Mouse (Mus musculus) skeletal muscle tissue, adult 2 months (tissue): ENCODE measurements around the gene Fubp1.
"Not testable (repeated sequence)": the region's sequence is repeated elsewhere in the genome, so short reads cannot be mapped to it uniquely, and the experiment has no call there.

Experiments
- DNase-seq: peaks from one replicate; pipeline ENCODE4 v3.0.0-alpha.2; 2012; ENCODE audit warnings: low read depth, low spot score

Gene Fubp1

GRCm38 (mm10) chr3:152193177-152193576, 17.0 kb upstream of the Fubp1 start:
- no peak for DNase-seq

DNA sequence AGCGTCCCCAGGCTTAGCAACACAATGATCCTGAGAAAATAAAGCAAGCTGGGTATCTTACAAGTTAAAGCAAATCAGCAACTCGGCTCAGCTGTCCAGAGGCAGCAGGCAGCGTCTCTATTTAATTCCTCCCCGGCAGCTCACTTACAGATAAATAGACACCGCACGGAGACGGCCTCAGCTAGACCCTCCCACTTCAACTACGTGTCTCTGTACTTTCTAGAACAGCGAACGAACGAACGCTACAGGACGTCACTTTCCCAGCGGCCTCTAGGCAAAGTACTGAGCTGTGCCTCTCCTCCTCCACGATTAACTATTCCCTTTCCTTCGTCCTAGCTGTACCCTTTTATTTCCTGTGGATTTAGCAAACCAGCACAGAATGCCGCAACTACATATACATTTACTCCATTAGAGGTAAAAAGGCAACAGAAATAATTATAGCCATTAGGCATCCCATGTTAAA, 16.6 kb upstream of the Fubp1 start:
- DNase-seq = peak; percentile 96

DNA sequence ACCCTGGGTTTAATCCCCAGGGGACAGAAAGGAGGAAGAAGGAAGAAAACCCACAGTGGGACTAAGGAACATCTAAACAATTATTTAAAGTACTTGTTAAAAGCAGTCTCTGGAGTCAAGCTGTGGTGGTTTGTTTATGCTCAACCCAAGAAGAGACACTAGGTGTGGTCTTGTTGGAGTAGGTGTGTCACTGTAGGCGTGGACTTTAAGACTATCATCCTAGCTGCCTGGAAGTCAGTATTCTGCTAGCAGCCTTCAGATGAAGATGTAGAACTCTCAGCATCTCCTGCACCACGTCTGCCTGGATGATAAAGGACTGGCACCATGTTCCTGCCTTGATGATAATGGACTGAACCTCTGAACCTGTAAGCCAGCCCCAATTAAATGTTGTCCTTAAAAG, 13.0 kb upstream of the Fubp1 start:
- not testable (repeated sequence) for DNase-seq

- no peak for DNase-seq
These were observed 11.1 kb upstream of the Fubp1 start for GRCm38 (mm10) chr3:152199125-152199524.

- no peak for DNase-seq
These were observed 9.0 kb upstream of the Fubp1 start for GRCm38 (mm10) chr3:152201181-152201580.

DNA sequence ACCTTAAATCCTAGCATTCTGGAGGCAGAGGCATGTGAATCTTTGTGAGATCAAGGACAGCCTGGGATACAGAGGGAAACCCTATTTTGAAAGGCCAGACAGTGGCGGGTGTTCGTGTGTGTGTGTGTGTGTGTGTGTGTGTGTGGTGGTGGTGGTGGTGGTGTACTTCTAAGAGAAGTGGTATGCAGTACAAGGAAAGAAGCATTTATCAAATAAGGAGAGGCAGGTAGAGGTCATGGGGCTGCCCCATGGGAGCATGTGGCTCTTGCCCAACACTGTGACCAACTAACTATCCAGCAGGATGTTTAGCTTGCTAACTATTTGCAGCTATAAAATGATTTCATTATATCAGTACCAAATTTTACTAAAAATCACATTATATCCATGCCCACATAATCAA, 8.6 kb upstream of the Fubp1 start:
- no peak for DNase-seq

GRCm38 (mm10) chr3:152202942-152203341, 7.3 kb upstream of the Fubp1 start:
- no peak for DNase-seq

GRCm38 (mm10) chr3:152203411-152203810, 6.8 kb upstream of the Fubp1 start:
- DNase-seq = no peak

DNA sequence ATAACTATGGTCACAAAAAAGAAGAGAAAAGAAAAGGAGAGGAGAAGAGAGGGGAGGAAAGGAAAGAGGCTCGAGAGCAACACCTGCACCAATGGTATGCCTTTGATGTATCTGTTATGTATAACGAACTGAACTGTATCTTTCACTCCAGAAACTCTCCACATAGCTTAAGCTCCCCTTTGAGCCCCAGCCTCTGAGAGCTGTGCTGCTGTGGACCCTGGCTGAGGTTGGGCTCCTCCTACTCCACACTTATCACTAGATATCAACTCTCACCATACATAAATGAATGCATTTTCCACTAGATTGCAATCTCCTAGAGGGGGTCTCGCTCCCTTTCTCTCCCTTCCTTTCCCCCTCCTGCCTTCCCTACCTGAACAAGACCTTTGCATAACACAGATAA, 6.2 kb upstream of the Fubp1 start:
- no peak for DNase-seq

- no peak for DNase-seq
These were observed 5.6 kb upstream of the Fubp1 start for GRCm38 (mm10) chr3:152204577-152204976.

GRCm38 (mm10) chr3:152207156-152207555, 3.1 kb upstream of the Fubp1 start:
- no peak for DNase-seq

- DNase-seq = no peak
These were observed 1.9 kb upstream of the Fubp1 start for GRCm38 (mm10) chr3:152208096-152208885.

DNA sequence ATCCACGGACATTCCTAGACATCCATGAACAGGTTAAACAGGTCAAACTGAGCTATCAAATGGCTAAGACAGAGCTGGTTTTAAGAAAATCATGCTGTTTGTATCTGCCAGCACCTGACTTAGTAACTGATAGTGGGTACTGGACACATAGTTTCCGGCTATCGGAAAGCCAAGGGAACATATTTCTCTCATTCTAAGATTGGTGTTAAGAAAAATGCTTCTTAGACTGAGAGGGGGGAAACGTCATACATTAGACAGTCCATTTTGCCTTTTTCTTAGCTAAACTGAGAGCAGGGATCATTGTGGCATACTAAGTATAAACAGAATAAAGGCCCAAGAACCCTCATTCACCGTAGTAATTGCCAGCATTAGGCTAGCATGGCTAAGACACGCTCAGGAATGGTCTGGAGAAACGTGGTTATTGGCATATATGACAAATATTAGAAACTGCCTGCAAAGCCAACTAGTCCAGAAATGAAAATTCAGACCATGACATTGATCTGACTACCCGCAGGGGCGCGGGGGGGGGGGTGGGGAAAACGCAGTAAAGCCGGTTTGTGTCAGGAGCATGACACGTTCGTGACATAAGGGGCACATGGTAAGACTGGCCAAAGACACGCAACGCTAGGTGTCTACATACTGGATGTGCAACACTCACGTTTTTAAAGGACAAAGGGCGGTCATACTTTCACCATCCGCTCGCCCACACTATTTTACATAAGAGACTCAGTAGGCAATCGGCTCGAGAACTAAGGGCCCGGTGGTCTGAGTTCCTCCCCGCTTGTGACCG, 850 bp upstream of the Fubp1 start:
- DNase-seq = peak; percentile 64

DNA sequence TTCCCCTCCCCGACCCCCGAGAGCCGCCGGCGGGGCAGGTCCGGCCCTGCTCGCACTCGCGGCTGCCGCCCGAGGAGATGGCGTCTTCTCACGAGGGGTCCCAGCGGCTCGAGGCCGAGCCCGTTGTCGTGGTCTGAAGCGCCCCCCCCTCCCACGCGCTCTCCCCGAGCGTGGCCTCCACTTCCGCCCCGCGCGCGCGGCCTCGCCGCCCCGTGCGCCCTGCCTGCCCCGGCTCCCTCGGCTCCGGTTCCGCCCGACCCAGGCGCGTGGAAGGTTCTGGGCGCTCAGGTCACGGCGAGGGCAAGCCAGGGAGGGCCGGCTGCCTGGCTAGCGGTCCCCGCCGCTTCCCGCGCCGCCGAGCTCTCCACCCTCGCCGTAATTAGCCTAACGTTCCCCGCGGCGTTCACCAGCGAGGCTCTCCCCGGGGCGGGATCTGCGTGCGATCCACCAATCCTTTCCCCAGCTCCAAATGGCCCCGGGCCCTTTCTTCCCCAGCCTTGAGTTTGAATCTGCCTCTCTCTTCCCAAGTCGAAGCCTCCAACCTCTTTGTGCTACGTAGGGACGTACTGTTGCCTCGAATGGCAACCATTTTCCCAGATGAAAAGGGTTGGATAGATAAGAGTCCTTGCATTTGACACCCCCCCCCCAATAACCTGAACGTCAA, 638 bp downstream of the Fubp1 start:
- peak; percentile 44 for DNase-seq

DNA sequence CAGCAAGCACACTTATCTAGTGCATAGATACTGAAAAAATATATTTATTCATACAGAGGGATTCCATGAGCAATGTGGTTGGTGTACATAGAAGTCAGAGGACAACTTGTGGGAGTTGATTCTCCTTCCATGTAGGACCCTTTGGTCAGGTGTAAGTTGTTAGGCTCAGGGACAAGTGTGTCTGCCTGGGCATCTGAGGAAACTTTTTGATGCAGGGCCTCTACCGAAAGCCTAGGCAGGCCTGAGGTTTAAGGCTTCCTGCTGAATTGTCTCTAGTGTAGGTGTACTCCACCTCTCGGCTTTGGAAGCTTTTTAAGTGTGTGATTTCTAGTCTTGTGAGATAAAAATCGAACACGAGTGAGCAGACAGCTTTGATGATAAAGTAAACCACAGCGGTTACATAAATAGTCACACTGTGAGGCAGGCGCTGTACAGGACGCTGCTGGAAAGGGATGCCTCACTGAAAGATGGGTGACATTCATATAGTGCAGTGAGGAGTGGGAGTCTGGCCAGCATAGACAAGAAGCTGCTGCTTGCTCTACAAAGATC, 1.6 kb downstream of the Fubp1 start:
- no peak for DNase-seq

DNA sequence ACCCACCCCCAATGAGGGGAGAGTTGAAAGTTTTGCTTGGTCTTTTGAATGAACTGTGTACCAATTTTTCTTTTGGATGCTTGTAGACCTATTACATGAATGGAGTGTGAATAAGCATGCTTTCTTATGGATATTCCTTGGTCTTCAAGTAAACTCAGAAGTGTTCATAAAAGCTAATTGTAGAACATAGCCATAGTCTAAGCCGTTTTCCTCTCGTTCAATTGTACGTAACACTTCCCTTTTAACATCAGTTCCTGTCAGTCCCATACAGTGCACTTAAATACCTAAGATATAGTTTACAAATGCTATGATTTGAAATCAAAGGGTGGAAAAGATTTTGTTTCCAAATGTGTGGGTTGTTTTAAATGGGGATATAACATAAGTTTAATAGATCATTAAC, 3.2 kb downstream of the Fubp1 start:
- no peak for DNase-seq

- DNase-seq = no peak
These were observed 14.7 kb downstream of the Fubp1 start for GRCm38 (mm10) chr3:152224918-152225317.

- DNase-seq = no peak
These were observed 15.7 kb downstream of the Fubp1 start for GRCm38 (mm10) chr3:152225906-152226305.

GRCm38 (mm10) chr3:152228843-152229242, 18.6 kb downstream of the Fubp1 start:
- DNase-seq = no peak

DNA sequence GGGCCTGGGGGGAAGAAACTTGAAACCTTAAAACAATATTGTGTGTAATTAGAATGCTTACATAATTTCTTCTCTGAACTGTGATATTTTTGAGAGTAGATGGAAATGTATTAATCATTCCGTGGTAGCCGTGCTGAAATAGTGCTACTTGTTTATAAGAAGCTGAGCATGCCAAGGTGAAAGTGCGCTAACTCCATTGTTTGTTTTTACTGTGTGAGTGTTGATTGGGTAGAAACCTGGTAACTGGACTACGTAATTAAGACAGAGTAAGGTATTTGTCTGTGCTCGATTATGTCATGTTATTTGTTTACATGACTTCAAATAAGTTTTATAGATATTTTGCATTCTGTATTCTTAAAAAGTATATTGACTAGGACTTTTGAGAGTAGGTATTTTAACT, 19.0 kb downstream of the Fubp1 start:
- no peak for DNase-seq

GRCm38 (mm10) chr3:152231333-152232100, 21.3 kb downstream of the Fubp1 start:
- no peak for DNase-seq
